Mouse (Mus musculus): ENCODE results near the gene D630045J12Rik. TPM values are rescaled to one million over a fixed set of nuclear protein-coding genes. Genes with fewer than 3 reads are reported as not detected.

The D630045J12Rik gene
- polyA plus RNA-seq, 1 experiment from 2014 or later = 8.2 TPM

GRCm38 (mm10) chr6:38165385-38165784 is 88.4 kb downstream of the D630045J12Rik start:
- no peaks in the 10 kb centered on the region for H3K9me3 ChIP-seq
- peak overlapping the region; percentile 84 for H3K27ac ChIP-seq
- H3K4me1 ChIP-seq = peaks cover 38% of the 10 kb centered on the region
- 17% methylated on average over 6 of the region's 6 CpGs for WGBS
- H3K36me3 ChIP-seq = peaks cover 58% of the 10 kb centered on the region
- no peaks in the 10 kb centered on the region for H3K27me3 ChIP-seq
- H3K4me2 ChIP-seq (replicated peaks) = peak overlapping the region; percentile 7; the same call in 1 of the 2 replicates
- ATAC-seq (ENCODE audit: low FRiP score, low read depth) = peak; percentile 80
- no peak overlapping the region for H3K4me3 ChIP-seq
- 0 out of 2 replicates have a peak overlapping the region, but pooled peaks have one; percentile 5 for H3K9ac ChIP-seq

GRCm38 (mm10) chr6:38164705-38165104 is 89.1 kb downstream of the D630045J12Rik start:
- H3K36me3 ChIP-seq = peaks cover 52% of the 10 kb centered on the region
- H3K4me1 ChIP-seq = peaks cover 40% of the 10 kb centered on the region
- H3K9ac ChIP-seq = no peak overlapping the region
- ATAC-seq (ENCODE audit: low FRiP score, low read depth) = no peak
- H3K9me3 ChIP-seq = no peaks in the 10 kb centered on the region
- H3K4me2 ChIP-seq (replicated peaks) = no peak overlapping the region
- WGBS = 68% methylated on average over 6 of the region's 6 CpGs
- H3K27ac ChIP-seq = peak overlapping the region; percentile 58
- H3K4me3 ChIP-seq = no peak overlapping the region
- H3K27me3 ChIP-seq = no peaks in the 10 kb centered on the region

GRCm38 (mm10) chr6:38162825-38163504 is 90.8 kb downstream of the D630045J12Rik start:
- Histone ChIP-seq H3K9me3 (no peaks in the 10 kb centered on the region), H3K27me3 (no peaks in the 10 kb centered on the region), H3K4me1 (peaks cover 40% of the 10 kb centered on the region), H3K4me2 (replicated peaks) (no peak overlapping the region), H3K9ac (no peak overlapping the region), H3K36me3 (peaks cover 39% of the 10 kb centered on the region), H3K27ac (no peak overlapping the region), H3K4me3 (no peak overlapping the region)
- no peak for ATAC-seq (ENCODE audit: low FRiP score, low read depth)
- WGBS = 45% methylated on average over 14 of the region's 14 CpGs

- Histone ChIP-seq H3K36me3 (peaks cover 45% of the 10 kb centered on the region), H3K27ac (peak overlapping the region; percentile 48; the same call in 1 of the 2 replicates)
- 73% methylated on average over 2 of the region's 2 CpGs for WGBS
Observed at GRCm38 (mm10) chr6:38160556-38160955, 93.3 kb downstream of the D630045J12Rik start.

GRCm38 (mm10) chr6:38160102-38160501 is 93.7 kb downstream of the D630045J12Rik start:
- Histone ChIP-seq H3K36me3 (peaks cover 50% of the 10 kb centered on the region), H3K9me3 (no peaks in the 10 kb centered on the region), H3K4me3 (no peak overlapping the region), H3K27ac (peak overlapping the region; percentile 48; the same call in 1 of the 2 replicates), H3K4me1 (peaks cover 25% of the 10 kb centered on the region), H3K4me2 (replicated peaks) (no peak overlapping the region), H3K27me3 (no peaks in the 10 kb centered on the region), H3K9ac (no peak overlapping the region)
- WGBS = 13% methylated on average over 3 of the region's 3 CpGs
- peak; percentile 62; the same call in 1 of the 2 replicates for ATAC-seq (ENCODE audit: low FRiP score, low read depth)

More at GRCm38 (mm10) chr6:38160556-38160955, 93.3 kb downstream of the D630045J12Rik start:
- Histone ChIP-seq H3K4me3 (no peak overlapping the region), H3K9ac (no peak overlapping the region), H3K4me2 (replicated peaks) (no peak overlapping the region), H3K4me1 (peaks cover 30% of the 10 kb centered on the region), H3K9me3 (no peaks in the 10 kb centered on the region), H3K27me3 (no peaks in the 10 kb centered on the region)
- no peak for ATAC-seq (ENCODE audit: low FRiP score, low read depth)

GRCm38 (mm10) chr6:38159576-38159975 is 94.2 kb downstream of the D630045J12Rik start:
- H3K27ac ChIP-seq = no peak overlapping the region
- no peak overlapping the region for H3K4me3 ChIP-seq
- H3K4me1 ChIP-seq = peaks cover 20% of the 10 kb centered on the region
- H3K27me3 ChIP-seq = no peaks in the 10 kb centered on the region
- WGBS = 91% methylated on average over 4 of the region's 4 CpGs
- no peak overlapping the region for H3K4me2 ChIP-seq (replicated peaks)
- peaks cover 50% of the 10 kb centered on the region for H3K36me3 ChIP-seq
- H3K9ac ChIP-seq = no peak overlapping the region
- ATAC-seq (ENCODE audit: low FRiP score, low read depth) = no peak
- no peaks in the 10 kb centered on the region for H3K9me3 ChIP-seq

- H3K4me2 ChIP-seq (replicated peaks) = no peak overlapping the region
- H3K27ac ChIP-seq = no peak overlapping the region
- H3K36me3 ChIP-seq = peaks cover 47% of the 10 kb centered on the region
- no peak for ATAC-seq (ENCODE audit: low FRiP score, low read depth)
- H3K9me3 ChIP-seq = no peaks in the 10 kb centered on the region
- no peak overlapping the region for H3K4me3 ChIP-seq
- no peak overlapping the region; the same call in 1 of the 2 replicates for H3K9ac ChIP-seq
- peaks cover 8% of the 10 kb centered on the region for H3K4me1 ChIP-seq
- H3K27me3 ChIP-seq = no peaks in the 10 kb centered on the region
- WGBS = 86% methylated on average over 16 of the region's 16 CpGs
Observed at GRCm38 (mm10) chr6:38157925-38158324, 95.9 kb downstream of the D630045J12Rik start.

GRCm38 (mm10) chr6:38156204-38156603 is 97.6 kb downstream of the D630045J12Rik start:
- Histone ChIP-seq H3K9me3 (no peaks in the 10 kb centered on the region), H3K9ac (no peak overlapping the region), H3K4me2 (replicated peaks) (no peak overlapping the region), H3K4me1 (peaks cover 4% of the 10 kb centered on the region), H3K27me3 (no peaks in the 10 kb centered on the region), H3K36me3 (peaks cover 53% of the 10 kb centered on the region), H3K27ac (no peak overlapping the region), H3K4me3 (no peak overlapping the region)
- WGBS = 88% methylated on average over 5 of the region's 5 CpGs
- ATAC-seq (ENCODE audit: low FRiP score, low read depth) = no peak

GRCm38 (mm10) chr6:38152305-38152704 is 101.5 kb downstream of the D630045J12Rik start:
- WGBS = 87% methylated on average over 11 of the region's 11 CpGs
- ATAC-seq (ENCODE audit: low FRiP score, low read depth) = no peak

GRCm38 (mm10) chr6:38149483-38149882 is 104.3 kb downstream of the D630045J12Rik start:
- Histone ChIP-seq H3K4me2 (replicated peaks) (no peak overlapping the region), H3K36me3 (peaks cover 60% of the 10 kb centered on the region)

More at GRCm38 (mm10) chr6:38152305-38152704, 101.5 kb downstream of the D630045J12Rik start:
- H3K9me3 ChIP-seq = no peaks in the 10 kb centered on the region
- peaks cover 11% of the 10 kb centered on the region for H3K4me1 ChIP-seq
- H3K27me3 ChIP-seq = no peaks in the 10 kb centered on the region
- no peak overlapping the region for H3K27ac ChIP-seq
- H3K4me2 ChIP-seq (replicated peaks) = no peak overlapping the region
- no peak overlapping the region for H3K4me3 ChIP-seq
- peaks cover 68% of the 10 kb centered on the region for H3K36me3 ChIP-seq
- no peak overlapping the region for H3K9ac ChIP-seq

GRCm38 (mm10) chr6:38148626-38149025 is 105.2 kb downstream of the D630045J12Rik start:
- no peaks in the 10 kb centered on the region for H3K9me3 ChIP-seq
- no peak overlapping the region for H3K4me2 ChIP-seq (replicated peaks)
- WGBS = 94% methylated on average over 10 of the region's 10 CpGs
- no peaks in the 10 kb centered on the region for H3K27me3 ChIP-seq
- no peak overlapping the region for H3K4me3 ChIP-seq
- no peak for ATAC-seq (ENCODE audit: low FRiP score, low read depth)
- H3K27ac ChIP-seq = no peak overlapping the region
- no peak overlapping the region for H3K9ac ChIP-seq
- H3K36me3 ChIP-seq = peaks cover 56% of the 10 kb centered on the region
- H3K4me1 ChIP-seq = peaks cover 36% of the 10 kb centered on the region

More at GRCm38 (mm10) chr6:38149483-38149882, 104.3 kb downstream of the D630045J12Rik start:
- no peak for ATAC-seq (ENCODE audit: low FRiP score, low read depth)
- Histone ChIP-seq H3K4me3 (no peak overlapping the region), H3K4me1 (peaks cover 27% of the 10 kb centered on the region), H3K27me3 (no peaks in the 10 kb centered on the region), H3K9ac (no peak overlapping the region), H3K27ac (no peak overlapping the region), H3K9me3 (no peaks in the 10 kb centered on the region)
- 76% methylated on average over 19 of the region's 19 CpGs for WGBS

- Histone ChIP-seq H3K9ac (no peak overlapping the region), H3K9me3 (no peaks in the 10 kb centered on the region), H3K36me3 (peaks cover 55% of the 10 kb centered on the region), H3K27me3 (no peaks in the 10 kb centered on the region), H3K4me2 (replicated peaks) (no peak overlapping the region), H3K4me1 (peaks cover 39% of the 10 kb centered on the region), H3K27ac (no peak overlapping the region), H3K4me3 (no peak overlapping the region)
- ATAC-seq (ENCODE audit: low FRiP score, low read depth) = no peak
- 88% methylated on average over 5 of the region's 5 CpGs for WGBS
Observed at GRCm38 (mm10) chr6:38147301-38147700, 106.5 kb downstream of the D630045J12Rik start.

All from limb, embryonic 13.5 days (tissue).